Mouse (Mus musculus) lung, adult 10 weeks (tissue): ENCODE measurements around the gene Cd8a. TPM values are rescaled to one million over a fixed set of nuclear protein-coding genes. Genes with fewer than 3 reads are reported as not detected.

ENCODE experiments used
- polyA plus RNA-seq: library from polyadenylated mRNA; stranded (reverse); fragments of 350-450 nt; fragmentation: Illumina TruSeq; extraction: RNeasy Lipid Tissue Mini Kit (QIAGEN cat#74804); gene quantifications from one replicate; pipeline ENCODE4 v1.2.3, GENCODE M21; 2014; ENCODE audit warnings: low read depth, low replicate concordance; ENCODE audit not compliant: insufficient read depth

The Cd8a gene
- polyA plus RNA-seq, result 4.0 TPM

DNA sequence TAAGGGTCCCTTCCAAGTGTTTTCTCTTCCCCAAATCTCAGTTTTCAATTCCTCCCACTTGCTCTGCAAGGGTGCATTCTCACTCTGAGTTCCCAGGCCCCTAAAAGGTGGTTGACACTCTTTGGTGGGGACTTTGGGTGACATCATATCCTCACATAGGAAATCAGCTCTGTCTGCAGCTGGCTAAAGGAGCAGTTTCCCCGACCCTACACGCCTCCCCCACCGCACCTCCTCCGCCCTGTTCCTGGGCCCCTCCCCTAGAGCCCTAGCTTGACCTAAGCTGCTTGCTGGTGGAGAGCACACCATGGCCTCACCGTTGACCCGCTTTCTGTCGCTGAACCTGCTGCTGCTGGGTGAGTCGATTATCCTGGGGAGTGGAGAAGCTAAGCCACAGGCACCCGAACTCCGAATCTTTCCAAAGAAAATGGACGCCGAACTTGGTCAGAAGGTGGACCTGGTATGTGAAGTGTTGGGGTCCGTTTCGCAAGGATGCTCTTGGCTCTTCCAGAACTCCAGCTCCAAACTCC, at the start of gene Cd8a:
TSS of gene Cd8a (plus strand) at position 179 of the 527 bp plus-strand sequence.

Other genes starting within 250 kb of the Cd8a start
- 10.3 TPM for gene Thnsl2, start 229.0 kb upstream of the Cd8a start, polyA plus RNA-seq
- gene Fabp1, start 173.6 kb upstream of the Cd8a start, polyA plus RNA-seq, result 43.4 TPM
- gene Krcc1, start 101.8 kb upstream of the Cd8a start, polyA plus RNA-seq, result 64.2 TPM
- 2.4 TPM for gene Smyd1, start 51.2 kb upstream of the Cd8a start, polyA plus RNA-seq
- 6.5 TPM for gene Cd8b1, start 50.6 kb upstream of the Cd8a start, polyA plus RNA-seq
- gene Rmnd5a, start 67.2 kb downstream of the Cd8a start, polyA plus RNA-seq, result 23.9 TPM
- 18.2 TPM for gene Rnf103, start 120.5 kb downstream of the Cd8a start, polyA plus RNA-seq
- 90.0 TPM for gene Chmp3, start 170.4 kb downstream of the Cd8a start, polyA plus RNA-seq